Mouse (Mus musculus) kidney, embryonic 14.5 days (tissue): ENCODE measurements around the gene Zfhx3. TPM values are rescaled to one million over a fixed set of nuclear protein-coding genes. Genes with fewer than 3 reads are reported as not detected.

Source experiments
- ATAC-seq: fragments of 200-750 bp; cut with Nextera tagmentation; 2 replicates; pipeline ENCODE4 v1.8.0; 2017; ENCODE audit warnings: moderate number of reproducible peaks, mild to moderate bottlenecking, moderate TSS enrichment, moderate library complexity; ENCODE audit not compliant: low FRiP score, low TSS enrichment
- H3K27ac ChIP-seq: fragments of 300-500 bp; sonication (generic); 2 replicates; pipeline ENCODE4 v1.5.1; 2014; ENCODE audit warnings: low read depth, mild to moderate bottlenecking, low read length, moderate library complexity, mixed read lengths
- H3K27me3 ChIP-seq: fragments of 300-500 bp; sonication (generic); 2 replicates; pipeline ENCODE4 v1.6.1; 2014; ENCODE audit warnings: mild to moderate bottlenecking, low read length; ENCODE audit not compliant: control insufficient read depth, insufficient read depth
- H3K36me3 ChIP-seq: fragments of 300-500 bp; sonication (generic); 2 replicates; pipeline ENCODE4 v1.6.1; 2014; ENCODE audit warnings: low read length, mixed read lengths; ENCODE audit not compliant: control insufficient read depth, insufficient read depth
- H3K4me1 ChIP-seq: fragments of 300-500 bp; sonication (generic); 2 replicates; pipeline ENCODE4 v1.6.1; 2014; ENCODE audit warnings: low read length, mixed read lengths; ENCODE audit not compliant: control insufficient read depth, insufficient read depth
- H3K4me2 ChIP-seq: fragments of 300-500 bp; sonication (generic); replicated peaks from 2 replicates; pipeline ENCODE4 v1.6.1; 2014; ENCODE audit warnings: low read depth, mild to moderate bottlenecking, low read length
- H3K4me3 ChIP-seq: fragments of 300-500 bp; sonication (generic); 2 replicates; pipeline ENCODE4 v1.5.1; 2014; ENCODE audit warnings: mild to moderate bottlenecking, low read length
- H3K9ac ChIP-seq: fragments of 300-500 bp; sonication (generic); 2 replicates; pipeline ENCODE4 v1.6.1; 2014; ENCODE audit warnings: low read depth, mild to moderate bottlenecking, low read length, moderate library complexity
- H3K9me3 ChIP-seq: fragments of 300-500 bp; sonication (generic); 2 replicates; pipeline ENCODE4 v1.6.1; 2016; ENCODE audit warnings: low read length; ENCODE audit not compliant: control insufficient read depth
- WGBS: fragments of 180-500 bp; shearing (Covaris S2); extraction: QIAGEN DNeasy Blood & Tissue Kit; methylation state at CpG from one replicate; pipeline ENCODE4 v1.1.7; 2014; 5-methylcytosine and 5-hydroxymethylcytosine counted together
- polyA plus RNA-seq: library from polyadenylated mRNA; unstranded; fragments of >200 nt; fragmentation: Nextera tagmentation; extraction: Ambion mirVana; gene quantifications from 2 replicates; pipeline ENCODE4 v1.2.1, GENCODE M21; 2014

Gene Zfhx3
- polyA plus RNA-seq, 1 experiment from 2014 or later: 11.7 TPM

- Histone ChIP-seq H3K9me3 (no peaks in the 10 kb centered on the region), H3K4me1 (peaks cover 11% of the 10 kb centered on the region; the same call in 1 of the 2 replicates), H3K27me3 (no peaks in the 10 kb centered on the region), H3K27ac (no peak overlapping the region), H3K9ac (no peak overlapping the region), H3K4me3 (no peak overlapping the region), H3K4me2 (no peak overlapping the region), H3K36me3 (no peaks in the 10 kb centered on the region)
- no peak for ATAC-seq
- WGBS: 45% methylated on average over 4 of the region's 4 CpGs
These were observed 419.0 kb downstream of the Zfhx3 start for GRCm38 (mm10) chr8:108361402-108361801.

GRCm38 (mm10) chr8:108362421-108362820, 420.0 kb downstream of the Zfhx3 start:
- Histone ChIP-seq H3K4me3 (no peak overlapping the region), H3K9me3 (no peaks in the 10 kb centered on the region), H3K27ac (no peak overlapping the region), H3K36me3 (no peaks in the 10 kb centered on the region), H3K27me3 (no peaks in the 10 kb centered on the region), H3K4me2 (no peak overlapping the region), H3K4me1 (peaks cover 11% of the 10 kb centered on the region; the same call in 1 of the 2 replicates), H3K9ac (no peak overlapping the region)
- WGBS: 25% methylated on average over 9 of the region's 9 CpGs
- ATAC-seq: peak; percentile 39; the same call in 1 of the 2 replicates

DNA sequence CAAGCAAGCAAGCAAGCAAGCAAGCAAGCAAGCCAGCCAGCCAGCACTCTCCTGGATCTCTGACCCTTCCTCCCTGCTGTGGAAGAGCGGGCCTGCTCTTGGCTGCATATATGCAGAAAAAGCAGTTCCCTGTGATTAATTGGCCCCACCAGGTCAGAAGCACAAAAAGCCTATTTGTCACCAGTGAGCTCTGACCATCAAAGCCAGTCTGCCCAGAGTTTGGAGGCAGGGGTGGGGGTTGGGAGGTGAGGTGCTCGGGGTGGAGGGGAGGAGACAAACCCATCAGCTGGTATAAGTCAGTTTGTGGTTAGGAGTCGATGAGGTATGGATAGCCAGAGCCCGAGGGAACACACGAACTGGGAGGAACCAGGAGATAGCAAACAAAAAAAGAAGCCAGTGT, 421.0 kb downstream of the Zfhx3 start:
- Histone ChIP-seq H3K4me1 (peaks cover 11% of the 10 kb centered on the region; the same call in 1 of the 2 replicates), H3K36me3 (no peaks in the 10 kb centered on the region), H3K27me3 (no peaks in the 10 kb centered on the region), H3K27ac (no peak overlapping the region), H3K9ac (no peak overlapping the region), H3K4me3 (no peak overlapping the region), H3K4me2 (no peak overlapping the region), H3K9me3 (no peaks in the 10 kb centered on the region)
- 8% methylated on average over 5 of the region's 5 CpGs for WGBS
- ATAC-seq: peak; percentile 77; the same call in 1 of the 2 replicates

- WGBS: 61% methylated on average over 8 of the region's 8 CpGs
- H3K27me3 ChIP-seq: no peaks in the 10 kb centered on the region
- no peak overlapping the region for H3K27ac ChIP-seq
- no peak overlapping the region for H3K9ac ChIP-seq
- H3K9me3 ChIP-seq: no peaks in the 10 kb centered on the region
- no peaks in the 10 kb centered on the region for H3K36me3 ChIP-seq
- no peak overlapping the region for H3K4me2 ChIP-seq
- peaks cover 11% of the 10 kb centered on the region; the same call in 1 of the 2 replicates for H3K4me1 ChIP-seq
- ATAC-seq: 0 out of 2 replicates have a peak, but pooled peaks have one; percentile 12
- H3K4me3 ChIP-seq: no peak overlapping the region
These were observed 421.4 kb downstream of the Zfhx3 start for GRCm38 (mm10) chr8:108363856-108364255.

- H3K4me2 ChIP-seq: no peak overlapping the region
- no peak overlapping the region for H3K4me3 ChIP-seq
- H3K9me3 ChIP-seq: no peaks in the 10 kb centered on the region
- WGBS: 32% methylated on average over 6 of the region's 6 CpGs
- no peak for ATAC-seq
- H3K9ac ChIP-seq: no peak overlapping the region
- no peaks in the 10 kb centered on the region for H3K4me1 ChIP-seq
- no peaks in the 10 kb centered on the region for H3K36me3 ChIP-seq
- no peaks in the 10 kb centered on the region for H3K27me3 ChIP-seq
- no peak overlapping the region for H3K27ac ChIP-seq
These were observed 426.6 kb downstream of the Zfhx3 start for GRCm38 (mm10) chr8:108369081-108369480.

GRCm38 (mm10) chr8:108370731-108371130, 428.3 kb downstream of the Zfhx3 start:
- H3K27ac ChIP-seq: no peak overlapping the region
- no peak overlapping the region for H3K4me3 ChIP-seq
- no peaks in the 10 kb centered on the region for H3K9me3 ChIP-seq
- H3K27me3 ChIP-seq: no peaks in the 10 kb centered on the region
- no peak overlapping the region for H3K4me2 ChIP-seq
- H3K36me3 ChIP-seq: no peaks in the 10 kb centered on the region
- WGBS: 88% methylated on average over 6 of the region's 6 CpGs
- no peaks in the 10 kb centered on the region for H3K4me1 ChIP-seq
- no peak for ATAC-seq
- H3K9ac ChIP-seq: no peak overlapping the region

- no peak overlapping the region for H3K4me2 ChIP-seq
- WGBS: 23% methylated on average over 7 of the region's 7 CpGs
These were observed 430.6 kb downstream of the Zfhx3 start for GRCm38 (mm10) chr8:108373046-108373445.

GRCm38 (mm10) chr8:108378036-108378435, 435.6 kb downstream of the Zfhx3 start:
- Histone ChIP-seq H3K4me3 (no peak overlapping the region), H3K9ac (no peak overlapping the region), H3K27me3 (no peaks in the 10 kb centered on the region), H3K27ac (no peak overlapping the region), H3K9me3 (no peaks in the 10 kb centered on the region), H3K36me3 (no peaks in the 10 kb centered on the region), H3K4me1 (no peaks in the 10 kb centered on the region), H3K4me2 (no peak overlapping the region)
- WGBS: 96% methylated on average over 2 of the region's 2 CpGs
- no peak for ATAC-seq

More at GRCm38 (mm10) chr8:108373046-108373445, 430.6 kb downstream of the Zfhx3 start:
- H3K27me3 ChIP-seq: no peaks in the 10 kb centered on the region
- ATAC-seq: no peak
- no peaks in the 10 kb centered on the region for H3K4me1 ChIP-seq
- H3K4me3 ChIP-seq: no peak overlapping the region
- no peak overlapping the region for H3K9ac ChIP-seq
- H3K9me3 ChIP-seq: no peaks in the 10 kb centered on the region
- H3K27ac ChIP-seq: no peak overlapping the region
- H3K36me3 ChIP-seq: no peaks in the 10 kb centered on the region

DNA sequence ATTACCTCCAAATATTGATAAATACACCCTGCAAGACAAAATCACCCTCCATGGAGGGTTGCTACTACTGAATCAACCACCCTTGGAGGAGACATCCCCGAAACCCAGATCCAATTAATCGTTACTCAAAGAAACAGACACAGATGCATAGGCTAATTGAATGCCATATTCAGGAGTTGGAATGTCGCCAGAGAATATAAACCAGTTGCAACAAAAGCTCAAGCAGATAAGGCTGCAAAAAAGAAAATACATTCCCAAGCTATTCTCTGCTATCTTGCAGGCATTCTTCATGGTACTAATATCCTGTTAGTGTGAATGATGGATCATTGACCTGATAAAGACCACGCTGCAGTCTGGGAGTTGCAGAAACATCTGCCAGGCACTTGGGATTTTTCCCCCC, 440.7 kb downstream of the Zfhx3 start:
- Histone ChIP-seq H3K9me3 (no peaks in the 10 kb centered on the region), H3K4me1 (no peaks in the 10 kb centered on the region), H3K4me3 (no peak overlapping the region), H3K27ac (no peak overlapping the region), H3K27me3 (no peaks in the 10 kb centered on the region), H3K4me2 (no peak overlapping the region), H3K36me3 (no peaks in the 10 kb centered on the region), H3K9ac (no peak overlapping the region)
- ATAC-seq: no peak
- WGBS: 74% methylated on average over 4 of the region's 4 CpGs
